Mouse (Mus musculus) mouse embryonic stem cell (cell line): ENCODE results near the gene Lrrc17.
"Not testable (repeated sequence)": the region's sequence is repeated elsewhere in the genome, so short reads cannot be mapped to it uniquely, and the experiment has no call there.

Source experiments
- in situ Hi-C, 2 experiments: fragments of 300-500 bp; cut with MboI; formaldehyde crosslinking; loops; 1 replicate in 1 of 2; 3 replicates in 1 of 2; pipeline ENCODE4 v1.14.3; 2019 to 2020; ENCODE audit warnings: low sequenced_read_pairs in 2 of 2, low pct_unique_long_range_greater_than_20kb in 1 of 2, mixed read lengths in 1 of 2; ENCODE audit not compliant: unreplicated experiment in 1 of 2

Lrrc17 gene

DNA sequence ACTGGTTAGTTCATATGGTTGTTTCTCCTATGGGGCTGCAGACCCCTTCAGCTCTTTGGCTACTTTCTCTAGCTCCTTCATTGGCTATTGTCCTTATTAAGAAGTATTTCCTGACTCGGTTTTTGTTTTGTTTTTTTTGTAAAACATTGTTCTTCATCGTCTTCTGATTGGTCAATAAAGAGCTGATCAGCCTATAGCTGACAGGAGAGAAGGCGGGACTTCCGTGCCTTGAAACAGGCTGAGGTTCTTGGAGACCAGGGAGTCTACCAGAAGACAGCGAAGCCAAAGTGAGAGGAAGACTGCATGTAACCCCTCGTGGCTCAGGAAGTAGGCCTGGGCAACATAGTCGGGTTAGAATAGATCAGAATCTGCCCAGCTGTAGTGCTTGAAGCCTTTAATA is 44.3 kb downstream of the Lrrc17 start:
- in situ Hi-C loops = loop anchor here (5.0 to 25.0 kb wide), 2 partner anchors 275 to 325 kb away; no protein-coding TSS in a partner anchor

DNA sequence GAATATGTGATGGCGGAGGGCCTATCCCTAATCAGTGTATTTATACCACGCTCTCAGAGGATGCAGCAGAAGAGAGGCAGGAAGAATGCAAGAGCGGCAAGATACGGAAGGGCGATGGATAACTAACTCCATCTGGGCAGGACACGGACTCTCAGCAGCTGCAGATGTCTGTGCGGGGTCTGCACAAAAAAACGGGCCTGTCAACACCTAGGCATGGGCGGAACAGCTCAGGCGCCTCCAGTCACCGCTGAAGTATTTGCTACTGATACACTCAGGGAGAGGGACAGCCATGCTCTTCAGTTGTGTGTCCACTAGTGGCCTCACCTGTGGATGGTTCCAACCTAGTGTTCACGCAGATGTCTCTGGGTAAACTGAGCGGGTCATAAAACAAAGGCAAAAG is 44.9 kb downstream of the Lrrc17 start:
- in situ Hi-C loops = loop anchor here (5.0 to 25.0 kb wide), 2 partner anchors 276 to 326 kb away; no protein-coding TSS in a partner anchor

DNA sequence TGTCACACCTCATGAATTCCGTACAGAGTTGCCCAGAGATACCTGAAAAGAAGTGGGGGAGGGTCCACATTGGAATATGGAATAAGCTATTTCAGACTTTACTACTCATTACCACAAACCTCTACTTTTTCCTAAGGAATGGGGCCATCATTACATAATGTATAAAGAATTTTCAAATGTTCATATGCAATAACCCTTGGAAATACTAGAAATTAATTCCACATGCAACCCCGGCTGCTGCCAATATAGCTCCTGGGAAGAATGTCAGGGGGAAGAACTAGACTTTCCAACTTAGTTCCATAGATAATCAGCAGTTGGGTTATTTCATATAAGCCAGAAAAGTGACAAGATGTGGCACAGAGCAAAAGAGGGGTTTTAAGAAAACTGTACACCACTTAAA is 48.7 kb downstream of the Lrrc17 start:
- in situ Hi-C loops = loop anchor here in 1 of 2 experiments (25.0 kb wide), 1 partner anchor 280 kb away; no protein-coding TSS in a partner anchor

DNA sequence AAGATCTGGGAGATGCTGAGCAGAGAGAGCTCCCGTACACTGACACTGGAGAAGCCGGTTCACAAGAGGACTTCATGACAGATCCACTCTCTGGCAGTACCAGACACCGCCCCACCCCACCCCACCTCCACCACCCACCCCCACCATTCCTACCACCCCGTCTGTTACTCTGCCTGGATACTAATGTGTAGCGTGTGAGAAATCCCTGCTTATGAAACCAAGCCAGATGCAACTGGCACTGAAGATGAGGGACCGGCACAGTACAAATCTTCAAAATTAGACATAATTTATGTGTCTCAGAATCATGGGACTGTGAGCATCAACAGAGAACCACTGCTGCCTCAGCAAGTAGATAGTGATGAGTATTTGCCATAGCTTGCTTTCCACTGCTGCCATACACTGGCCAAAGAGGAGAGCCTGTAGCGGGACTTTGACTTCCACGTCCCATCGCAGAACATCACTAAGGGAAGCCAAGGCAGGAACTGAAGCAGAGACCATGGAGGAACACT is 49.9 kb downstream of the Lrrc17 start:
- in situ Hi-C loops = loop anchor here in 1 of 2 experiments (25.0 kb wide), 1 partner anchor 281 kb away; no protein-coding TSS in a partner anchor

DNA sequence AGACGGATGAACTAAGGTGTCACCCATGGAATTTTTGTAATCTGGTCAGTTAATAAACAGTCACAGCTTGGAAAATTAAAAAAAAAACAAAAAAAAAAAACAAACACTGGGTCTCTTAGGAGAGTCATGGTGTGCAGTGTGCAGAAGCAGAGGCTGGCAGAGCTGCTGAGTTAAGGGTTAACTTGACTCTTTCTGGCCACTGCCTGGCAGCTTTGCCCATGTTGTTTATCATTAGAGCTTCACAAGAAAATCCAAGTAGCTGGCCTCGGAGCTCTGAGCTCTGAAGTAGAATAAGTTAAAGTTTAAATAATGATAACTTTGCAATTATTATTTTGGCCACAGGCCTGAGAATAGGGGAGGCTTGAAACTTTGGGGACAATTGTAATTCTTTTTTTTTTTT is 56.2 kb downstream of the Lrrc17 start:
- in situ Hi-C loops = loop anchor here in 1 of 2 experiments (25.0 kb wide), 1 partner anchor 287 kb away; no protein-coding TSS in a partner anchor

DNA sequence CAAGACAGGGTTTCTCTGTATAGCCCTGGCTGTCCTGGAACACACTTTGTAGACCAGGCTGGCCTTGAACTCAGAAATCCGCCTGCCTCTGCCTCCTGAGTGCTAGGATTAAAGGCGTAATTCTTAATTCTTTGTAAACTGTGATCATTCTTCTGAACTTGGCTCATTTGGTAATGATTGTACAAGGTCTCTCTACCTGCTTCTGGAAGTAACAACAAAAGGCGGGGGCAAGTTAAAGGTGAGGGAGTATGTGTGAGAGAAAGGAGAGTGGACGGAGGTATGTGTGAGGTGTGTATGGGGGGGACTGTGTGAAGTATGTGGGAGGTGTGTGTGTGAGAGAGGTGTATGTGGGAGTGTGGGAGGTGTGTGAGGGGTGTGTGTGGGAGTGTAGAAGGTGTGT is 56.6 kb downstream of the Lrrc17 start:
- in situ Hi-C loops = loop anchor here in 1 of 2 experiments (25.0 kb wide), 1 partner anchor 288 kb away; no protein-coding TSS in a partner anchor

DNA sequence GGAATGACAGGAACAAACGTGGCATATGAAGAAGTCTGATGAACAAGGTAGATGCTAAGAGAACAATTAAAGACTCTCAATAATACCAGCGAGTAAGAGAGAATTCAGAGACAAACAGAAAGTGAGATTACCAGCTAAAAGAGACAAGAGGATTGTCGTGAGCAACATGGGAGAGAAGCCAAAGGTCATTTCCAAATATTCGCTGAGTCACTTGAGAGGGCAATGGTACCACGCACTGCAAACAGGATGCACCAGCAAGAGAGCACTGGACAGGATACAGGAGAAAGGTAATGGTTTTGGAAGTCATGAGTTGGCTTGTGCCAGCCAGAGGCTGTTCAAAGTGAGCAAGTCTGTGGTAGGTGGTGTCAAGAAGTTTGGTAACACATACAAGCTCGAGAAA is 62.6 kb downstream of the Lrrc17 start:
- in situ Hi-C loops = no loop called here

DNA sequence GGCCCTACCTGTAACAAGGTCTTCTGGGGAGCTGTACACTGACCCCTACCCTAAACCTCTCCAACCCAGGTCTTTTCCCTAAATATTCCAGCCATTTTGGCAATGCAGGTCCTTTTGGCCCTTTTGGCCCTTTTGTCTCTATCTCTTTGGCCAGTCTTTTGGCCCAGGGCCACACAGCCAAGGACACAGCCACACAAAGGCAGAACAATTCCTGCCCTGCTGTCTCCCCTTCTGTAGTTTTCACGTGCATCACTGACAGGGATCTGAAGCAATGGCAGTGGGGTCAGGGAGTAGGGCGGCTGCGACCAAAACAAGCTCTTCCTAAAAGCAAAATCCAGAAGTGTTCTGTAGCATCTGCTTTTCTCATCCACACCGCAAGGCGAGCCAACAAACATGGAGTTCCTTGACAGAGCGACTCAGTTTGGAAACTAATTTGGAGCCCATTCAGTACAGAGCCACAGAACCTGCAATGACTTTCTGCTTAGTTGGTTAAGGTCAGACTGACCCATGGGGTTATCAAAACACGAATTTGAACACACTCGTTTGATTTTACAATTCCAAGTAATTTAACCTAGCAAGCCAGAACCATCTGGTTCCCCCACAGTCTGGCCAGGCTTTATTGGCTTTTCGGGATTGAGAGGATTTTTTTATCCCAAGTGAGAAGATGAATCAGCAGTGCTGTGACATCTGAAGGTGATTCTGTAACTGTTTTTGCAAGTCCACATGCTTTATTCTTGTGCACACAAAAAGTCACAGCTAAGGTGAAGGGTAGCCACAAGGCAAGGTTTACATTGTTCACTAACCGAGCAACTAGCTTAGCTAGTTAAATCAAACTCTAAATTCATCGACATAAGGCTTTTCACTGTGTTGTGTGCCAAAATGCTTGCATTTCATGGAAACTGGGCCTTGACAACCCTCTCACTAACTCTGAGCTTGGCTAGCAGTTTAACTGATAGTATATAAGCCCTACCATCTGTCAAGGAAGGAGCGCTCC is 65.2 kb downstream of the Lrrc17 start:
- in situ Hi-C loops = no loop called here

DNA sequence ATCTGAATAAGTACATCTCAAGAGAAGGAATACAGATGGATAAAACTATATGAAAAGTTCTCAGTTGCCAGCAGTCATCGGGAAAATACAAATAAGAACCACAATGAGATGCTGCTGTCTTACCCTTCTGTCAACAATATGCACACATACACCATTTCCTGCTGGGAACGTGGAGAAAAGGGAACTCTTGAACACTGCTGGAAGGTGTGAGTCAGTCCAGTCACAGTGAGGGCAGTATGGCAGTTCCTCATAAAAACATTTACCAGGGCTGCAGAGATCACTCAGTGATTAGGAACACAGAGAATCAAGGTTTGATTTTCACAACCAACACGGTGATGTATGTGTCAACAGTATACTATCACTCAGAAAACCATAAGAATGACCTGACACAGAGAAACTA is 67.6 kb downstream of the Lrrc17 start:
- in situ Hi-C loops = no loop called here

DNA sequence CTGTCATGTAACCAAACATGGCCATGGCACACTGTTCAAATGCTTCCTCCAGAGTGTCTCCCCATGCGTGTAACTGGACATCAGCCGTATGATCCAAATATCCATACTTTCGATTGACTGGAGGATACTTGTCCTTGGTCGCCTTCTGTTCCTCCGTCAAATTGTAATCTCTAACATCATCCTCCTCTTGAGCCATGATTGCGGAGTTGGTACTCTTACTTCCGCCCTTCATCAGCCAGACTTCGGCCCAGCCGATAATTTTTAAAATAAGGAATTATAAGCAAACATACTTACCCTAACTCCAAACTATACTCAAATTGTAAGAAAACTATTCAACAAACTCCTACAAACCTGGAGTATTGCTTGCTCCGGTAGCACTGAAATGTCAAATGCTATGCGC is 70.9 kb downstream of the Lrrc17 start:
- in situ Hi-C loops = not testable (repeated sequence)

DNA sequence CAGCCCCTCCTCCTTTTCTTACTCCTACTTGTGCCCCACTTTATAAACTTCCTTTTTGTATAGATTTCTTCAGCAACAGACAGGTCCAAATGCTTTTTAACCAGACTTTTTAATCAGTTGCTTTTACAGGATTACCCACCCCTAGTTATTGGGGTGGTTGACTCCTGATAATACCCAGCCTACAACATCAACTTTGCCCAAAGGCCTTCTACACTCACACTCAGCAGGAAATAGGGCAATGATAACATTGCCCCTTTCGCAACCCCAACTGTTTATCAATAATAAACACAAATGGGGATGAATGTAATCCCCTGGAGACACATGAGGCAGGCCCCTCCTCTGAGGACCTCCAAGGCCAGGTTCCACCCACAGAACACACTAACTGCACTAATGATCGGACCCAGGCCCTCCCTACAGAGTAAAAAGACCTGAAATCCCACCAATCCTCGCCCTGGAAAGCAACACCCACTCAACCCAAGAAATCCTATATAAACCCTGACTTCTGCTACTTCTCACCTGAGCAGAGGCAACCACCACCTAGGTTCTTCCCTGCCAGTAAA is 73.2 kb downstream of the Lrrc17 start:
- in situ Hi-C loops = no loop called here
